Mouse (Mus musculus): ENCODE measurements around the gene Rab3il1. TPM values are rescaled to one million over a fixed set of nuclear protein-coding genes. Genes with fewer than 3 reads are reported as not detected.

Gene Rab3il1
- total RNA-seq, 2 experiments from 2014 or later = 7.9 to 8.7 TPM

GRCm38 (mm10) chr19:10056686-10057085, 55.2 kb downstream of the Rab3il1 start:
- intact Hi-C loops (cut with DNase I) = no loop called here
- no peak for DNase-seq

GRCm38 (mm10) chr19:10057486-10058351, 56.2 kb downstream of the Rab3il1 start:
- DNase-seq = no peak
- intact Hi-C loops (cut with DNase I) = no loop called here

GRCm38 (mm10) chr19:10058352-10058825, 56.9 kb downstream of the Rab3il1 start:
- intact Hi-C loops (cut with DNase I) = no loop called here
- no peak for DNase-seq

GRCm38 (mm10) chr19:10058876-10059427, 57.5 kb downstream of the Rab3il1 start:
- DNase-seq = no peak
- intact Hi-C loops (cut with DNase I) = no loop called here

- intact Hi-C loops (cut with DNase I) = no loop called here
- peak; percentile 49 to 55 for DNase-seq
Measured at GRCm38 (mm10) chr19:10059911-10060567, 58.6 kb downstream of the Rab3il1 start.

GRCm38 (mm10) chr19:10060783-10061590, 59.5 kb downstream of the Rab3il1 start:
- intact Hi-C loops (cut with DNase I) = no loop called here
- no peak for DNase-seq

- intact Hi-C loops (cut with DNase I) = no loop called here
- no peak for DNase-seq
Measured at GRCm38 (mm10) chr19:10061624-10062023, 60.2 kb downstream of the Rab3il1 start.

- no peak for DNase-seq
- intact Hi-C loops (cut with DNase I) = no loop called here
Measured at GRCm38 (mm10) chr19:10062292-10062691, 60.8 kb downstream of the Rab3il1 start.

GRCm38 (mm10) chr19:10062862-10063261, 61.4 kb downstream of the Rab3il1 start:
- DNase-seq = no peak
- intact Hi-C loops (cut with DNase I) = no loop called here

- DNase-seq = no peak
- intact Hi-C loops (cut with DNase I) = no loop called here
Measured at GRCm38 (mm10) chr19:10064173-10065012, 62.9 kb downstream of the Rab3il1 start.

- intact Hi-C loops (cut with DNase I) = no loop called here
- no peak for DNase-seq
Measured at GRCm38 (mm10) chr19:10065465-10066188, 64.2 kb downstream of the Rab3il1 start.

GRCm38 (mm10) chr19:10066189-10066500, 64.7 kb downstream of the Rab3il1 start:
- intact Hi-C loops (cut with DNase I) = no loop called here
- no peak for DNase-seq

GRCm38 (mm10) chr19:10066502-10066901, 65.0 kb downstream of the Rab3il1 start:
- intact Hi-C loops (cut with DNase I) = no loop called here
- no peak for DNase-seq

GRCm38 (mm10) chr19:10067701-10068100, 66.2 kb downstream of the Rab3il1 start:
- no peak for DNase-seq
- intact Hi-C loops (cut with DNase I) = no loop called here

GRCm38 (mm10) chr19:10070186-10070980, 68.9 kb downstream of the Rab3il1 start:
- no peak for DNase-seq
- intact Hi-C loops (cut with DNase I) = no loop called here

- no peak for DNase-seq
- intact Hi-C loops (cut with DNase I) = no loop called here
Measured at GRCm38 (mm10) chr19:10071166-10071565, 69.7 kb downstream of the Rab3il1 start.

GRCm38 (mm10) chr19:10071892-10072291, 70.4 kb downstream of the Rab3il1 start:
- no peak for DNase-seq
- intact Hi-C loops (cut with DNase I) = no loop called here

- DNase-seq = no peak
- intact Hi-C loops (cut with DNase I) = no loop called here
Measured at GRCm38 (mm10) chr19:10073145-10073544, 71.7 kb downstream of the Rab3il1 start.
